Mouse (Mus musculus): Measurements from ENCODE around the gene Ahdc1. TPM values are rescaled to one million over a fixed set of nuclear protein-coding genes. Genes with fewer than 3 reads are reported as not detected.
A peak's percentile ranks its signal among the peaks of the same experiment; 100 is the strongest.
"Not testable (repeated sequence)": the region's sequence is repeated elsewhere in the genome, so short reads cannot be mapped to it uniquely, and the experiment has no call there.

Gene Ahdc1
- polyA plus RNA-seq, 1 experiment from 2014 or later: 6.1 TPM

DNA sequence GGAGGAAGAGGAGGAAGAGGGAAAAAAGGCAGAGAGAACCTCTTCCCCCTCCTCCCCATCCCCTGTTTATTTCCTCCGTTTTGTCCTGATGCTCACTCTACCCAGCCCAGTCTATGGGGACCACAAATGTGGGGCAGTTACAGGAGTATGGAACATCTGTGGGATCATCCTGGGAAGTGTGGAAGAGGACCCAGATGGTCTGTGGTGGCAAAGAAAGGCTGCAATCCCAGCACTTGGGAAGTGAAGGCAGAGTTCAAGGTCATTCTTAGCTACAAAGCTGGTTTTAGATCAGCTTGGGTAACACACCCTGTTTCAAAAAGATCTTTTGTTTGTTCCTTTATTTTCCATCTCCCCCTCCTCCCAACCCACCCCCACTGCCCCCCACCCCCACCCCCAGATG lies 83.2 kb downstream of the Ahdc1 start:
- WGBS: 50% methylated on average over 1 of the region's 1 CpGs
- no peaks in the 10 kb centered on the region for H3K9me3 ChIP-seq (ENCODE audit: control insufficient read depth, low read length)
- H3K36me3 ChIP-seq (ENCODE audit: control insufficient read depth, insufficient read depth, low read length): no peaks in the 10 kb centered on the region
- H3K27ac ChIP-seq (ENCODE audit: low read depth, low read length): no peak overlapping the region
- no peak overlapping the region for H3K4me2 ChIP-seq (ENCODE audit: low read depth)
- no peaks in the 10 kb centered on the region for H3K27me3 ChIP-seq (ENCODE audit: control insufficient read depth, insufficient read depth, low read length)
- ATAC-seq (ENCODE audit: insufficient read depth, low FRiP score, low TSS enrichment) (no peak), DNase-seq (ENCODE audit: low spot score) (no peak)
- no peak overlapping the region for H3K4me3 ChIP-seq (ENCODE audit: low read depth, low read length)
- H3K4me1 ChIP-seq (ENCODE audit: control insufficient read depth, insufficient read depth, low read length): peaks cover 27% of the 10 kb centered on the region
- H3K9ac ChIP-seq (ENCODE audit: low read length): no peak overlapping the region

DNA sequence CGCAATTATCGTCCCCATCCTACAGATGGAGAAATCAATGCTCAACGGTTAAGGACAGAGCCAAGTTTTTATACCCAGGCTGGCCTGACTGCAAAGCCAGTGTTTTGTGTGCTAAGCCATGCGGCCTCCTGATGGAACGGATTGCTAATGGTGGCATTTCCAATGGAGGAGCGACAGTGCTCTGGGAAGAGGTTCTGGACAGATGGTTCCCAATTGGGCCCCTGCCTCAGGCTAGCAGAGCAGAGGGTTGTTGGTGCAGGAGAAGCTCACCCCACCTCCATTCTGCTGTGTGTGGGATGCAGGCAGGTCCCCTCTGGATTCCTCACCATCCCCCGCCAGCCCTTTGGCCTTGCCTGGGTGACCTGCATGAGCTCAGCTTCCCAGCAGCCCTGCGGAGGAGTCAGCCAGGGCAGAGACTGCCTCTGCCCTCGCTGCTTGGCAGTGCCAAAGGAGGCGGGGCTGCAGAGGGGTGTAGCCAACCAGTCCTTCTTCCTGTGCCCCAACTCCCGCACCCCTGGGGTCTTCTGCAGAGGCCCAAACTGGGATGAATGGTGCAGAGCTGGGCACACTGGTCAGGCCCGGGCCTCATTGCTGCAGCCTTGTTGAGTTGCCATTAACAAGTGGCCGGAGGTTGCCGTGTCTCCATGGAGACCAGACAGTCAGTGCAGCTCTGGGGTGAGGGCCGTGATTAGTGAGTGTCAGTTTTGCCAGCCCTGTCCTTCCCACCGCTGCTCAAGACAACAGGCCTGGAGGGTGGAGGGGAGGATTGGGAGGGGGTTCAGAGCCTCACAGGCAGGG lies 84.1 kb downstream of the Ahdc1 start:
- 26% methylated on average over 16 of the region's 16 CpGs for WGBS
- peaks cover 25% of the 10 kb centered on the region for H3K4me1 ChIP-seq (ENCODE audit: control insufficient read depth, insufficient read depth, low read length)
- H3K9ac ChIP-seq (ENCODE audit: low read length): peak overlapping the region; percentile 15; the same call in 1 of the 2 replicates
- peak overlapping the region; percentile 36; the same call in 1 of the 2 replicates for H3K27ac ChIP-seq (ENCODE audit: low read depth, low read length)
- no peaks in the 10 kb centered on the region for H3K27me3 ChIP-seq (ENCODE audit: control insufficient read depth, insufficient read depth, low read length)
- no peaks in the 10 kb centered on the region for H3K36me3 ChIP-seq (ENCODE audit: control insufficient read depth, insufficient read depth, low read length)
- peak; percentile 80 for ATAC-seq (ENCODE audit: insufficient read depth, low FRiP score, low TSS enrichment)
- no peak overlapping the region for H3K4me3 ChIP-seq (ENCODE audit: low read depth, low read length)
- DNase-seq (ENCODE audit: low spot score): peak; percentile 80
- H3K9me3 ChIP-seq (ENCODE audit: control insufficient read depth, low read length): no peaks in the 10 kb centered on the region
- H3K4me2 ChIP-seq (ENCODE audit: low read depth): peak overlapping the region; percentile 26; the same call in 1 of the 2 replicates

GRCm38 (mm10) chr4:133095734-133096065 lies 84.6 kb downstream of the Ahdc1 start:
- Histone ChIP-seq H3K4me1 (ENCODE audit: control insufficient read depth, insufficient read depth, low read length) (peaks cover 19% of the 10 kb centered on the region), H3K27ac (ENCODE audit: low read depth, low read length) (peak overlapping the region; percentile 36; the same call in 1 of the 2 replicates), H3K4me2 (ENCODE audit: low read depth) (peak overlapping the region; percentile 26; the same call in 1 of the 2 replicates)
- not testable (repeated sequence) for DNase-seq (ENCODE audit: low spot score); H3K9me3 ChIP-seq (ENCODE audit: control insufficient read depth, low read length); H3K4me3 ChIP-seq (ENCODE audit: low read depth, low read length); H3K9ac ChIP-seq (ENCODE audit: low read length); H3K27me3 ChIP-seq (ENCODE audit: control insufficient read depth, insufficient read depth, low read length); ATAC-seq (ENCODE audit: insufficient read depth, low FRiP score, low TSS enrichment); H3K36me3 ChIP-seq (ENCODE audit: control insufficient read depth, insufficient read depth, low read length)
- whole genome bisulfite sequencing: 7% methylated on average over 3 of the region's 3 CpGs

DNA sequence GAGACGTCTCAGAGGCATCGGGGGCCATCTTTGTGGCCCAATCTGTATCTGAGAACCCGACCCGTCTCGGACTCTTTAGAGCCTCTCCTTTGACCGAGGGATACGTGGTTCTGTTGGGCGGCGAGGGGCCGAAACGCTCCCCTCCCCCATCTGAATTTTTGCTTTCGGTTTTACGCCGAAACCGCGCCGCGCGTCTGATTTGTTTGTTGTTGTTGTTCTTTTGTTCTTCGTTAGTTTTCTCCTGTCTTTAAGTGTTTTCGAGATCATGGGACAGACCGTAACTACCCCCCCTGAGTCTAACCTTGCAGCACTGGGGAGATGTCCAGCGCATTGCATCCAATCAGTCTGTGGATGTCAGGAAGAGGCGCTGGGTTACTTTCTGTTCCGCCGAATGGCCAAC lies 85.6 kb downstream of the Ahdc1 start:
- not testable (repeated sequence) for ATAC-seq (ENCODE audit: insufficient read depth, low FRiP score, low TSS enrichment)
- WGBS: 0% methylated on average over 11 of the region's 26 CpGs

DNA sequence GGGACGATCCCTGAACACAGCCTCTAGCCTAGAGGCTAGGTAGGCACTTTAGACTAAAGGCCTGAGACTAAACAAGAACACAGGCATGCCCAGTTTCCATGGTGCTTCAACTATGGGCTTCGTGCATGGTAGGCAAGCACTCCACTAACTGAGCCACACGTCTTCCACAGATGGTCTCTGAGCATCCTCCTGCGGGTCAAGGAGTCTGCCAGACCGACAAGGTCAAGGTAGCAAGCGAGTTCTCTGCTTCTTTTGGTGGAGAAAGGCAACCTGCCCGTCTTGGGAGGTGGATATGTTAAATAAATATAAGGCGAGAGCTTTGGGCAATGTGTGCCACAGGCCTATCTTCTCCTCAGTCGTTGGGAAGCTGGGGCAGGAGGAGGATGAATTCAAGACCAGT lies 90.7 kb downstream of the Ahdc1 start:
- Histone ChIP-seq H3K36me3 (ENCODE audit: control insufficient read depth, insufficient read depth, low read length) (no peaks in the 10 kb centered on the region), H3K4me1 (ENCODE audit: control insufficient read depth, insufficient read depth, low read length) (no peaks in the 10 kb centered on the region), H3K27ac (ENCODE audit: low read depth, low read length) (no peak overlapping the region), H3K4me3 (ENCODE audit: low read depth, low read length) (no peak overlapping the region), H3K9ac (ENCODE audit: low read length) (no peak overlapping the region), H3K27me3 (ENCODE audit: control insufficient read depth, insufficient read depth, low read length) (no peaks in the 10 kb centered on the region), H3K9me3 (ENCODE audit: control insufficient read depth, low read length) (no peaks in the 10 kb centered on the region), H3K4me2 (ENCODE audit: low read depth) (no peak overlapping the region)
- 80% methylated on average over 9 of the region's 9 CpGs for WGBS
- DNase-seq (ENCODE audit: low spot score): no peak
- no peak for ATAC-seq (ENCODE audit: insufficient read depth, low FRiP score, low TSS enrichment)

More for the DNA sequence above, 85.6 kb downstream of the Ahdc1 start:
- not testable (repeated sequence) for H3K27me3 ChIP-seq (ENCODE audit: control insufficient read depth, insufficient read depth, low read length); H3K9me3 ChIP-seq (ENCODE audit: control insufficient read depth, low read length); H3K4me2 ChIP-seq (ENCODE audit: low read depth); H3K27ac ChIP-seq (ENCODE audit: low read depth, low read length); H3K36me3 ChIP-seq (ENCODE audit: control insufficient read depth, insufficient read depth, low read length); H3K9ac ChIP-seq (ENCODE audit: low read length); DNase-seq (ENCODE audit: low spot score)
- Histone ChIP-seq H3K4me3 (ENCODE audit: low read depth, low read length) (peak overlapping the region; percentile 18; the same call in 1 of the 2 replicates), H3K4me1 (ENCODE audit: control insufficient read depth, insufficient read depth, low read length) (peaks cover 15% of the 10 kb centered on the region)

GRCm38 (mm10) chr4:133103525-133104193 lies 92.6 kb downstream of the Ahdc1 start:
- H3K9me3 ChIP-seq (ENCODE audit: control insufficient read depth, low read length): no peaks in the 10 kb centered on the region
- 28% methylated on average over 15 of the region's 16 CpGs for WGBS
- H3K36me3 ChIP-seq (ENCODE audit: control insufficient read depth, insufficient read depth, low read length): no peaks in the 10 kb centered on the region
- peak overlapping the region; percentile 5; the same call in 1 of the 2 replicates for H3K9ac ChIP-seq (ENCODE audit: low read length)
- no peak overlapping the region for H3K4me2 ChIP-seq (ENCODE audit: low read depth)
- no peak overlapping the region for H3K4me3 ChIP-seq (ENCODE audit: low read depth, low read length)
- ATAC-seq (ENCODE audit: insufficient read depth, low FRiP score, low TSS enrichment) (no peak), DNase-seq (ENCODE audit: low spot score) (no peak)
- H3K4me1 ChIP-seq (ENCODE audit: control insufficient read depth, insufficient read depth, low read length): no peaks in the 10 kb centered on the region; the same call in 1 of the 2 replicates
- no peaks in the 10 kb centered on the region for H3K27me3 ChIP-seq (ENCODE audit: control insufficient read depth, insufficient read depth, low read length)
- no peak overlapping the region for H3K27ac ChIP-seq (ENCODE audit: low read depth, low read length)

DNA sequence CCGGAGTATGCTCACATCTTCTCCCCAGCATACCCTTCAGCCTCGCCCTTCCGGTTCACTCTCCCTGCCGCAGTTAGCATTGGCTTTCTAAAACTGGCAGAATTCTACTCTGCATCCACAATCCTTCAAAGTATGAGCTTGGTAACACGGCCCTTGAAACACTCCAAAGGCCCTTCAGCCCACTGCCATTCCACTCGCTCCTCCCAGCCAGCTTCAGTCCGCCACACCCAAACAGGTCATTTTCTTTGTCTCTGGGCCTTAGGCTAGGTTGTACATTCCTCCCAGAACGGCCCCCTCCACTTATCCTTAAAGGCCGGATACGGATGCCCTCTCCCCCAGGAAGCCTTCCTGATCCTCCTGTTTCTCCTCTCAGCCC lies 93.1 kb downstream of the Ahdc1 start:
- H3K4me2 ChIP-seq (ENCODE audit: low read depth): no peak overlapping the region
- H3K36me3 ChIP-seq (ENCODE audit: control insufficient read depth, insufficient read depth, low read length): no peaks in the 10 kb centered on the region
- no peak for DNase-seq (ENCODE audit: low spot score)
- no peaks in the 10 kb centered on the region; the same call in 1 of the 2 replicates for H3K4me1 ChIP-seq (ENCODE audit: control insufficient read depth, insufficient read depth, low read length)
- H3K27me3 ChIP-seq (ENCODE audit: control insufficient read depth, insufficient read depth, low read length): no peaks in the 10 kb centered on the region
- no peaks in the 10 kb centered on the region for H3K9me3 ChIP-seq (ENCODE audit: control insufficient read depth, low read length)
- no peak overlapping the region for H3K4me3 ChIP-seq (ENCODE audit: low read depth, low read length)
- no peak for ATAC-seq (ENCODE audit: insufficient read depth, low FRiP score, low TSS enrichment)
- peak overlapping the region; percentile 11; the same call in 1 of the 2 replicates for H3K9ac ChIP-seq (ENCODE audit: low read length)
- 39% methylated on average over 10 of the region's 10 CpGs for WGBS
- no peak overlapping the region for H3K27ac ChIP-seq (ENCODE audit: low read depth, low read length)

- no peak overlapping the region for H3K4me3 ChIP-seq (ENCODE audit: low read depth, low read length)
- H3K4me1 ChIP-seq (ENCODE audit: control insufficient read depth, insufficient read depth, low read length): no peaks in the 10 kb centered on the region; the same call in 1 of the 2 replicates
- no peaks in the 10 kb centered on the region for H3K9me3 ChIP-seq (ENCODE audit: control insufficient read depth, low read length)
- no peaks in the 10 kb centered on the region for H3K36me3 ChIP-seq (ENCODE audit: control insufficient read depth, insufficient read depth, low read length)
- DNase-seq (ENCODE audit: low spot score): no peak
- H3K9ac ChIP-seq (ENCODE audit: low read length): no peak overlapping the region
- H3K27me3 ChIP-seq (ENCODE audit: control insufficient read depth, insufficient read depth, low read length): no peaks in the 10 kb centered on the region
- no peak for ATAC-seq (ENCODE audit: insufficient read depth, low FRiP score, low TSS enrichment)
- 96% methylated on average over 7 of the region's 7 CpGs for WGBS
- no peak overlapping the region for H3K4me2 ChIP-seq (ENCODE audit: low read depth)
- no peak overlapping the region for H3K27ac ChIP-seq (ENCODE audit: low read depth, low read length)
Measured at GRCm38 (mm10) chr4:133106691-133107090, 95.6 kb downstream of the Ahdc1 start.
